ENCODE assay signal across 8 mouse cellular contexts in genomic region chr6:91165210-91165609, GRCm38 (mm10). TPM values are rescaled to one million over a fixed set of nuclear protein-coding genes. Genes with fewer than 3 reads are reported as not detected.
DNase-seq lines count a peak whose midpoint lies in the region; ATAC-seq and TF ChIP-seq lines count a peak whose summit lies in the region.

No protein-coding gene starts in this region.

- H3K27ac ChIP-seq in liver, embryonic 13.5 days: peak overlapping the region; percentile 99
- H3K27ac ChIP-seq in stomach, postnatal 0 days (replicated peaks): no peak overlapping the region

- H3K9me3 ChIP-seq in liver, embryonic 13.5 days (replicated peaks): no peaks in the 10 kb centered on the region
- H3K9me3 ChIP-seq in stomach, postnatal 0 days (ENCODE audit: control insufficient read depth, low read length): no peaks in the 10 kb centered on the region

- no peak for TF ChIP-seq EP300 in stomach, postnatal 0 days (optimal IDR thresholded peaks at IDR 0.05)

- H3K4me3 ChIP-seq in liver, embryonic 13.5 days (replicated peaks): no peak overlapping the region
- no peak overlapping the region for H3K4me3 ChIP-seq in stomach, postnatal 0 days (ENCODE audit: low read depth, low read length)

- peak overlapping the region; percentile 77 for H3K9ac ChIP-seq in liver, embryonic 13.5 days
- H3K9ac ChIP-seq in stomach, postnatal 0 days (ENCODE audit: low read length): 0 out of 2 replicates have a peak overlapping the region, but pooled peaks have one; percentile 8

- no peak overlapping the region for H3K4me2 ChIP-seq in liver, embryonic 13.5 days
- H3K4me2 ChIP-seq in stomach, postnatal 0 days (replicated peaks; ENCODE audit: low read depth): no peak overlapping the region

- no peaks in the 10 kb centered on the region for H3K27me3 ChIP-seq in liver, embryonic 13.5 days
- H3K27me3 ChIP-seq in stomach, postnatal 0 days (ENCODE audit: control insufficient read depth, insufficient read depth, low read length): no peaks in the 10 kb centered on the region

- TF ChIP-seq CTCF in stomach, postnatal 0 days (IDR thresholded peaks at IDR 0.05; ENCODE audit: low read depth): peak; percentile 94

- ATAC-seq in liver, embryonic 13.5 days (ENCODE audit: low read depth): no peak
- no peak for ATAC-seq in stomach, postnatal 0 days (ENCODE audit: low FRiP score, low TSS enrichment)

- DNase-seq in 3T3-L1 (ENCODE audit: low read depth, low spot score): peak; percentile 90
- peak; percentile 27 for DNase-seq in T-cell, adult 2 months (ENCODE audit: low spot score)
- peak; percentile 91 to 92 for DNase-seq in cerebellum, postnatal 14 days
- peak; percentile 82 for DNase-seq in gastrocnemius, adult 18-20 months (ENCODE audit: low spot score)
- DNase-seq in kidney, postnatal 10 days: peak; percentile 81
- DNase-seq in liver, embryonic 13.5 days: peak; percentile 71
- DNase-seq in neural tube, embryonic 10.5 days (ENCODE audit: extremely low spot score, low spot score): peak; percentile 80
- DNase-seq in stomach, postnatal 0 days (ENCODE audit: low spot score): peak; percentile 69

- WGBS in liver, embryonic 13.5 days (ENCODE audit: insufficient replicate concordance): 33% methylated on average over 3 of the region's 3 CpGs
- 32% methylated on average over 3 of the region's 3 CpGs for WGBS in stomach, postnatal 0 days

- H3K36me3 ChIP-seq in liver, embryonic 13.5 days: peaks cover 23% of the 10 kb centered on the region
- H3K36me3 ChIP-seq in stomach, postnatal 0 days (ENCODE audit: control insufficient read depth, insufficient read depth, low read length): no peaks in the 10 kb centered on the region; the same call in 1 of the 2 replicates

- peaks cover 73% of the 10 kb centered on the region for H3K4me1 ChIP-seq in liver, embryonic 13.5 days (replicated peaks)
- no peaks in the 10 kb centered on the region for H3K4me1 ChIP-seq in stomach, postnatal 0 days (replicated peaks; ENCODE audit: control insufficient read depth, insufficient read depth)

RNA-seq across cellular contexts. Expression of gene Hdac11, which starts 8.7 kb away (rescaled TPM):
- total RNA-seq in gastrocnemius, adult 18-20 months (2021): 1 to 10 TPM; 6.7 to 7.2 TPM
- 5.6 and 6.0 TPM in 2 replicates for polyA plus RNA-seq in liver, embryonic 13.5 days (2015; fragmentation: Nextera tagmentation; extraction: Ambion mirVana)
- polyA plus RNA-seq in stomach, postnatal 0 days (2015; fragmentation: Nextera tagmentation; extraction: Ambion mirVana): 6.5 and 7.1 TPM in 2 replicates

RNA-seq across cellular contexts. Expression of gene Fbln2, which starts 47.0 kb away (rescaled TPM):
- 10 to 100 TPM; 40.1 to 51.6 TPM for total RNA-seq in gastrocnemius, adult 18-20 months (2021)
- 8.7 and 8.8 TPM in 2 replicates for polyA plus RNA-seq in liver, embryonic 13.5 days (2015; fragmentation: Nextera tagmentation; extraction: Ambion mirVana)
- polyA plus RNA-seq in stomach, postnatal 0 days (2015; fragmentation: Nextera tagmentation; extraction: Ambion mirVana): 29.5 and 32.1 TPM in 2 replicates

RNA-seq across cellular contexts. Expression of gene Nup210, which starts 48.6 kb away (rescaled TPM):
- 10 to 100 TPM; 18.4 to 22.1 TPM for total RNA-seq in gastrocnemius, adult 18-20 months (2021)
- 28.5 and 34.3 TPM in 2 replicates for polyA plus RNA-seq in liver, embryonic 13.5 days (2015; fragmentation: Nextera tagmentation; extraction: Ambion mirVana)
- 2.2 and 2.4 TPM in 2 replicates for polyA plus RNA-seq in stomach, postnatal 0 days (2015; fragmentation: Nextera tagmentation; extraction: Ambion mirVana)

Comparison
In these comparisons a context has a peak if more than half of its experiments do, and no peak if none do; other contexts are left out.
1. DNase-seq: peak in every context shown above with its lines; median percentile 92 in cerebellum, postnatal 14 days; 90 in 3T3-L1; 82 in gastrocnemius, adult 18-20 months; 81 in kidney, postnatal 10 days; 80 in neural tube, embryonic 10.5 days; 71 in liver, embryonic 13.5 days; 69 in stomach, postnatal 0 days; 27 in T-cell, adult 2 months.